8 mouse cellular contexts compared by ENCODE assay signal in the genomic region with DNA sequence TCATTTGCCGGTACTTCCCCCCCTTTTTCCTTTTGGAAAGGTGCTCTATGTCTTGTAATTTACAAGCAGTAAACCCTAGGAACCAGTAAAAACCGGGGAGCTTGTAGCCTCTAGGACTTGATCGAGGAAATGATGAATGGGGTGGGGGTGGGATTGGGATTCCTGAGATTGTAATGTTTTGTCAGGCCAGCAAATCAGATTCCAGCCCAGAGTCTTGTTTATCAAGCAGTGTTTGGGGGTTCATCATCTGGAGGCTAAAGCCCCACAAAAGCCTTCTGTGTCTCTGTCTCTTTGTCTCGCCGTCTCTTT. TPM values are rescaled to one million over a fixed set of nuclear protein-coding genes. Genes with fewer than 3 reads are reported as not detected.
A peak's percentile ranks its signal among the peaks of the same experiment; 100 is the strongest.
DNase-seq lines count a peak whose midpoint lies in the region; ATAC-seq and TF ChIP-seq lines count a peak whose summit lies in the region.

No protein-coding gene starts in this region.

- peak overlapping the region; percentile 79 for H3K4me2 ChIP-seq in kidney, postnatal 0 days (ENCODE audit: low read length)
- peak overlapping the region; percentile 65 for H3K4me2 ChIP-seq in hindbrain, embryonic 13.5 days
- H3K4me2 ChIP-seq in midbrain, embryonic 16.5 days (ENCODE audit: low read length), result peak overlapping the region; percentile 74

- no peaks in the 10 kb centered on the region for H3K36me3 ChIP-seq in kidney, postnatal 0 days (ENCODE audit: insufficient read depth, low read length)
- H3K36me3 ChIP-seq in hindbrain, embryonic 13.5 days, result no peaks in the 10 kb centered on the region
- H3K36me3 ChIP-seq in midbrain, embryonic 16.5 days (ENCODE audit: control insufficient read depth, insufficient read depth, low read length), result no peaks in the 10 kb centered on the region

- peak overlapping the region; percentile 78 for H3K9ac ChIP-seq in kidney, postnatal 0 days (ENCODE audit: low read depth, low read length)
- H3K9ac ChIP-seq in hindbrain, embryonic 13.5 days, result peak overlapping the region; percentile 92
- H3K9ac ChIP-seq in midbrain, embryonic 16.5 days (ENCODE audit: low read depth, low read length), result peak overlapping the region; percentile 93

- 5% methylated on average over 5 of the region's 5 CpGs for WGBS in kidney, postnatal 0 days
- WGBS in hindbrain, embryonic 13.5 days, result 1% methylated on average over 5 of the region's 5 CpGs
- 2% methylated on average over 5 of the region's 5 CpGs for WGBS in midbrain, embryonic 16.5 days

- no peak for ATAC-seq in kidney, postnatal 0 days (replicated peaks; ENCODE audit: low FRiP score, low read depth)
- peak; percentile 26 for ATAC-seq in hindbrain, embryonic 13.5 days (ENCODE audit: low FRiP score)
- peak; percentile 43 for ATAC-seq in midbrain, embryonic 16.5 days

- H3K27me3 ChIP-seq in kidney, postnatal 0 days (ENCODE audit: insufficient read depth, low read length), result no peaks in the 10 kb centered on the region
- H3K27me3 ChIP-seq in hindbrain, embryonic 13.5 days, result no peaks in the 10 kb centered on the region
- H3K27me3 ChIP-seq in midbrain, embryonic 16.5 days (ENCODE audit: control insufficient read depth, insufficient read depth, low read depth, low read length), result no peaks in the 10 kb centered on the region

- TF ChIP-seq POLR2A in bone marrow macrophage, adult 2 months (IDR thresholded peaks at IDR 0.05; ENCODE audit: borderline replicate concordance, low read depth, low read length), result no peak

- peak overlapping the region; percentile 74 for H3K4me3 ChIP-seq in kidney, postnatal 0 days (replicated peaks; ENCODE audit: low read depth, low read length)
- peak overlapping the region; percentile 76 for H3K4me3 ChIP-seq in bone marrow macrophage, adult 2 months (ENCODE audit: insufficient read depth, low read length)
- H3K4me3 ChIP-seq in hindbrain, embryonic 13.5 days, result peak overlapping the region; percentile 92
- peak overlapping the region; percentile 95 for H3K4me3 ChIP-seq in midbrain, embryonic 16.5 days (ENCODE audit: low read depth, low read length)

- TF ChIP-seq CTCF in kidney, postnatal 0 days (IDR thresholded peaks at IDR 0.05; ENCODE audit: low read depth), result no peak
- TF ChIP-seq CTCF in bone marrow macrophage, adult 2 months (IDR thresholded peaks at IDR 0.05; ENCODE audit: low read depth, low read length), result no peak

- H3K4me1 ChIP-seq in kidney, postnatal 0 days (replicated peaks; ENCODE audit: insufficient read depth, low read length), result peaks cover 12% of the 10 kb centered on the region
- peaks cover 42% of the 10 kb centered on the region for H3K4me1 ChIP-seq in bone marrow macrophage, adult 2 months (ENCODE audit: control insufficient read depth, insufficient read depth, low read length)
- peaks cover 50% of the 10 kb centered on the region for H3K4me1 ChIP-seq in hindbrain, embryonic 13.5 days (replicated peaks)
- H3K4me1 ChIP-seq in midbrain, embryonic 16.5 days (ENCODE audit: control insufficient read depth, insufficient read depth, low read length), result peaks cover 21% of the 10 kb centered on the region

- peak overlapping the region; percentile 79 for H3K27ac ChIP-seq in kidney, postnatal 0 days
- H3K27ac ChIP-seq in bone marrow macrophage, adult 2 months (ENCODE audit: insufficient read depth, low read depth, low read length), result peak overlapping the region; percentile 30; the same call in 1 of the 2 replicates
- H3K27ac ChIP-seq in hindbrain, embryonic 13.5 days, result peak overlapping the region; percentile 92
- H3K27ac ChIP-seq in midbrain, embryonic 16.5 days (ENCODE audit: low read length), result peak overlapping the region; percentile 87

- peak; percentile 61 for DNase-seq in kidney, postnatal 0 days (ENCODE audit: low spot score)
- no peak for DNase-seq in kidney, adult 18-20 months
- DNase-seq in spleen, postnatal 10 days (ENCODE audit: low spot score in 2 of 2), result no peak
- DNase-seq in right cerebral cortex, postnatal 36 days (ENCODE audit: low spot score in 2 of 2), result no peak
- DNase-seq in cerebellum, postnatal 25 days, result no peak

- no peaks in the 10 kb centered on the region for H3K9me3 ChIP-seq in kidney, postnatal 0 days (replicated peaks; ENCODE audit: low read length)
- H3K9me3 ChIP-seq in hindbrain, embryonic 13.5 days, result no peaks in the 10 kb centered on the region
- no peaks in the 10 kb centered on the region for H3K9me3 ChIP-seq in midbrain, embryonic 16.5 days (replicated peaks; ENCODE audit: control insufficient read depth, low read length, poor library complexity, severe bottlenecking)

RNA-seq across cellular contexts. Expression of gene Pxk, which starts 0.6 kb away (rescaled TPM):
- 39.4 and 41.7 TPM in 2 replicates for polyA plus RNA-seq in kidney, postnatal 0 days (2015; fragmentation: Nextera tagmentation; extraction: Ambion mirVana)
- polyA plus RNA-seq in bone marrow macrophage, adult 2 months (2012; ENCODE audit: insufficient read depth, insufficient read length, missing spikeins), result 41.8 and 45.3 TPM in 2 replicates
- polyA plus RNA-seq in hindbrain, embryonic 13.5 days (2015; fragmentation: Nextera tagmentation; extraction: Ambion mirVana), result 61.4 and 62.8 TPM in 2 replicates
- polyA plus RNA-seq in midbrain, embryonic 16.5 days (2015; fragmentation: Nextera tagmentation; extraction: Ambion mirVana), result 68.8 and 73.2 TPM in 2 replicates

RNA-seq across cellular contexts. Expression of gene Rpp14, which starts 18.5 kb away (rescaled TPM):
- 58.9 and 61.8 TPM in 2 replicates for polyA plus RNA-seq in kidney, postnatal 0 days (2015; fragmentation: Nextera tagmentation; extraction: Ambion mirVana)
- polyA plus RNA-seq in bone marrow macrophage, adult 2 months (2012; ENCODE audit: insufficient read depth, insufficient read length, missing spikeins), result 13.3 and 20.1 TPM in 2 replicates
- polyA plus RNA-seq in hindbrain, embryonic 13.5 days (2015; fragmentation: Nextera tagmentation; extraction: Ambion mirVana), result 47.4 and 48.0 TPM in 2 replicates
- polyA plus RNA-seq in midbrain, embryonic 16.5 days (2015; fragmentation: Nextera tagmentation; extraction: Ambion mirVana), result 42.8 and 46.7 TPM in 2 replicates

Comparison
In these comparisons a context has a peak if more than half of its experiments do, and no peak if none do; other contexts are left out.
1. H3K27ac ChIP-seq: peak in every context shown above with its lines; median percentile 92 in hindbrain, embryonic 13.5 days; 87 in midbrain, embryonic 16.5 days; 79 in kidney, postnatal 0 days; 30 in bone marrow macrophage, adult 2 months.